Mouse (Mus musculus): ENCODE data around the gene Thnsl2. TPM values are rescaled to one million over a fixed set of nuclear protein-coding genes. Genes with fewer than 3 reads are reported as not detected.

Gene Thnsl2
- 7.4 and 8.3 TPM in 2 replicates for polyA plus RNA-seq (2015; fragmentation: Nextera tagmentation; extraction: Ambion mirVana)

DNA sequence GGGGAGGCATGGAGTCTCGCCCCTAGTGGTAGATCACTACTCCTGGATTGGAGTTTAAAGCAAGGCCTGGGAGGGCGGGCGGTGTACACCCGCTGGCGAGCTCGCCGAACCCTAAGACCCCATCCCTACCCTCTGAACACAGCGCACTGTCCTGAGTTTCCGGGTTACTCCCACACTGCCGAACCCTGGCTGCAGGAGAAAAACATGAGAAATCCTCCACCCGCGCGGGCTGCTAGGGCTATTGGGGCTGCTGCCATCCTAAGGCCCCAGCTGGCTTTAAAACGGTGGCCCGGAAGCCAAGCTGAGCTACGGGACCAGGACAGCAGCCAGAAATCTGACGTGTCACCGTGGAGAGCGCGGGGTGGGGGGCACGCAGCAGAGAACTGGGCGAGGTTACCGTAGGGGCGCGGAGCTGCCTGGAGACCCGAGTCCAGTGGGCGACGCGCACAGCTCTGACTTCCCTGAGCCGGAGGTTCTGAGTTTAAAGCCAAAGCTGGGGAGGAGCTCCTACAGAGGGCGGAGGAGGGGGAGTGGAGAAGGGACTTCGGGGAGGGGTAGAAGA lies at the start of gene Thnsl2:
Gene Thnsl2 (minus strand): TSS at position 546 of the 562 bp plus-strand sequence.
- Histone ChIP-seq H3K4me3 (peak within 1 kb of the TSS; percentile 66), H3K27me3 (no peaks in the 10 kb centered on the region), H3K4me2 (peak within 1 kb of the TSS; percentile 95), H3K9ac (peak within 1 kb of the TSS; percentile 63), H3K4me1 (peaks cover 7% of the 10 kb centered on the region), H3K36me3 (no peaks in the 10 kb centered on the region), H3K9me3 (no peaks in the 10 kb centered on the region), H3K27ac (peak within 1 kb of the TSS; percentile 80)
- peak; percentile 91 for ATAC-seq (ENCODE audit: borderline replicate concordance, extremely low read depth, low FRiP score, low TSS enrichment)
- 0% methylated on average over 32 of the region's 32 CpGs for WGBS

DNA sequence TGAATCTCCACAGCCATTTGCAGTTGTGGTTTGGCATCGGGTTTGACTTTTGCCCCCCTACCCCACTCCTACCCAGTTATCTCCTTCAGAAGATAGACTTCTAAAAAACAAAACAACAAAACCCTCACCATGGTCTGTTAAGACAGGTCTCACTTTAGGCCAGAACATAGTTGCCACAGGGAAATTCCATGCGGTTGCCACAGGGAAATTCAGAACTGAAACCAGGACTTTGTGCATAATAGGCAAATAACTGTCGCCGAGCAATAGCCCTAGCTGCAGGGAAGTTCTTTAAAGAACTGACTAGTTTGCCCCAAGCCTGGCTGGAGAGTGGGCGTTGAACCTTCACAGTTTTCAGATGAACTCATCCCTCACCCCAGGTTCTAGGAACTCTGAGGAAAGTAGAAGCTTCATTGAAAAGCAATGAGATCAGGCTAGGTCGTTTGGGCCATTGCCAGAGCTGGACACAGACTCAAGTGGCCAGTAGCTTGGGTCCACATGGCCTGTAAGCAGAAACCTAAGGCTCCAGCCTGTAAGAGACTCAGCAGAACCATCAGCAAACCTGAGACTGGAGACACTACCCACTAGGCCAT lies 49.0 kb upstream of the Thnsl2 start:
- no peak for ATAC-seq (ENCODE audit: borderline replicate concordance, extremely low read depth, low FRiP score, low TSS enrichment)
- H3K27ac ChIP-seq: no peak overlapping the region
- H3K9ac ChIP-seq: no peak overlapping the region

DNA sequence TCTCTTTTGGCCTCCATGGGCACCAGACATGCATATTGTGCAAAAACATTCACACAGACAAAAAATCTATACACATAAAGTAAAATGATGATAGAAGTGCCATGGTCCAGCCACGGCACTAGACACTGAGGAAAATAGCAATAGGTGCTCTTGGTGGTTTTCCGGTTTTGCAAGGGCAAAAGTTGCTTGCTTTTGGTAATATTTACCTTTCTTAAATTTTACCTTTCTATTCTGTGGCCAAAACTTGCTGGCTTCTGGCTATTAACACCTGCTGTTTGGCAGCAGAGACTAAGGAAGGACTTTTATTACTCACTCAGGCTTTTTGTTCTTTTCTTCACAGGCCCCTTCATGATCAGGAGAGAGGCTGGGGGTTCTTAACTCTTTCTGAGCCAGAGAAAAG lies 46.3 kb upstream of the Thnsl2 start:
- Histone ChIP-seq H3K4me2 (no peak overlapping the region), H3K4me1 (no peaks in the 10 kb centered on the region), H3K9ac (no peak overlapping the region), H3K27me3 (no peaks in the 10 kb centered on the region), H3K36me3 (no peaks in the 10 kb centered on the region), H3K4me3 (no peak overlapping the region), H3K9me3 (no peaks in the 10 kb centered on the region), H3K27ac (no peak overlapping the region)
- no peak for ATAC-seq (ENCODE audit: borderline replicate concordance, extremely low read depth, low FRiP score, low TSS enrichment)
- 77% methylated on average over 2 of the region's 2 CpGs for WGBS

More for the DNA sequence above, 49.0 kb upstream of the Thnsl2 start:
- H3K4me2 ChIP-seq: no peak overlapping the region
- H3K4me3 ChIP-seq: no peak overlapping the region
- 72% methylated on average over 6 of the region's 6 CpGs for WGBS
- H3K27me3 ChIP-seq: no peaks in the 10 kb centered on the region
- no peaks in the 10 kb centered on the region for H3K36me3 ChIP-seq
- no peaks in the 10 kb centered on the region for H3K4me1 ChIP-seq
- no peaks in the 10 kb centered on the region for H3K9me3 ChIP-seq

DNA sequence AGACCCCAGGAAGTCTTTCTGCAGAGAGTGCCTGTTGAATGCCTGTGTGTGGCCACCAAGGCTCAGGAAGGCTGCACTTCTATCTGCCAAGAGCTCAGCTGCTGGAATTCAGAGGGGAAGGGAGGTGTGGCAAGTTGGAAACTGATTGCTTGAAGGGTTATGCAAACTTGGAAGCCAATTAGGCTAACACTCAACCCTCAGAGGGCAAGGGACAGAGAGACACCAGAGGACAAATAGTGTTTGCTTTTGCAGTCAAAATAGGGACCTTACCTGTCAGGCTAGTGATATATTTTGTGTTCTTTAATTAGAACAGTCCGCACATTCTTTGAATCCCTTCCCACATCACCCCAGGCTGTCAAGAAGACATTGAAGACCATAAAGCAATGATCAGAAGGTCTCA lies 45.3 kb upstream of the Thnsl2 start:
- WGBS: 11% methylated on average over 1 of the region's 1 CpGs
- no peak for ATAC-seq (ENCODE audit: borderline replicate concordance, extremely low read depth, low FRiP score, low TSS enrichment)
- Histone ChIP-seq H3K4me1 (no peaks in the 10 kb centered on the region), H3K36me3 (no peaks in the 10 kb centered on the region), H3K4me2 (no peak overlapping the region), H3K4me3 (no peak overlapping the region), H3K27me3 (no peaks in the 10 kb centered on the region), H3K9ac (no peak overlapping the region), H3K9me3 (no peaks in the 10 kb centered on the region), H3K27ac (no peak overlapping the region)

DNA sequence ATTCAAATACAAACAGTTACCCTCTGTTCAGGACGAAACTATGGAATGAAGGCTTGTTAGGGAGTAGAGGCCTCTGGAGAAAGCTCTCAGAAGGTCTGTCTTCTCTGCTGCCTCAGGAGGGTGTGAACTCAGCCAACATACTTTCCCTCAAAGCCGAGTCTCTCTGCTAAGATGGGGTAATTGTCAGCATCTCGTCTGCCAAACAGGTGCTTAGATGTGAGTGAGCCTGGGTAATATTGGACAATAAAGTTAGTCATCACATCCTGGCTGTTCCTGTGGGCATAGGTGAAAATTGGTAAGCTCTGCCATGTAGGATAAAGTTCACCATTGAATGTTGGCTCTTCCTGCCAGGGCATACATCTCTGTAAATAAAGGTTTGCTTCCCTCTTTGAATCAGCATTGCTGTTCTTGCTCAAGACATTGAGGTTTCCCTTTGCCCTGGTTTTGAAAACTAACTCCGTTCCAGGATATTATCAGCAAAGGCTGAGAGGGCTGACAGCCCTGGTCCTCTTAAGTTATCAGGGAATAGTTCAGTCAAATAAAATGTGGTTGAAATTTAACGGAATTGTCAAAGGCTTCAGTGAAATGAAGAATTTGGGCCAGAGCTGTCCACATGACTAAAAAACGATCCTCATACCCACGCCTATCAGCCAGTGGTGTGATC lies 40.8 kb upstream of the Thnsl2 start:
- WGBS: 60% methylated on average over 7 of the region's 7 CpGs
- Histone ChIP-seq H3K27ac (no peak overlapping the region), H3K4me1 (no peaks in the 10 kb centered on the region), H3K9ac (no peak overlapping the region), H3K36me3 (no peaks in the 10 kb centered on the region), H3K9me3 (no peaks in the 10 kb centered on the region), H3K27me3 (no peaks in the 10 kb centered on the region), H3K4me2 (no peak overlapping the region), H3K4me3 (no peak overlapping the region)
- ATAC-seq (ENCODE audit: borderline replicate concordance, extremely low read depth, low FRiP score, low TSS enrichment): no peak

DNA sequence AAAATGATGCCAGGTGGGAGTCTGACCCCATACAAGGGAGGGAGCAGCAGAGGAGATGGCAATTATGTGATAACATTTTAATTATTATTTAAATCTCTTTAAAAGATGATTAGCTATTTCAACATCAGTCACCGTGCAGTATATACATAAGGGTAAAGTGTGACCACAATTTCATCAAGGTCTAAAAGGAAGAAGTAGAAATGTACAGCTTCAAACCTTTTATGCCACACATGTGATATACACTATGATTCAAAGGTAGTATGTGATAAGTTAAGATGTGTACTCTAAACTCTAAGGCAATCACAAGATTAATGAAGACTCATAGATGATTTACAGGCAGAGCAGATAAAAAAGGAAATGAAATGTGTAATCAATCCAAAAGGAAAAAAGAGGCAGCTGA lies 36.4 kb upstream of the Thnsl2 start:
- H3K9me3 ChIP-seq: no peaks in the 10 kb centered on the region
- H3K4me3 ChIP-seq: no peak overlapping the region
- H3K9ac ChIP-seq: no peak overlapping the region
- H3K4me2 ChIP-seq: no peak overlapping the region
- H3K36me3 ChIP-seq: no peaks in the 10 kb centered on the region
- no peak overlapping the region for H3K27ac ChIP-seq
- no peaks in the 10 kb centered on the region for H3K4me1 ChIP-seq
- no peak for ATAC-seq (ENCODE audit: borderline replicate concordance, extremely low read depth, low FRiP score, low TSS enrichment)
- no peaks in the 10 kb centered on the region for H3K27me3 ChIP-seq
- WGBS: 76% methylated on average over 1 of the region's 1 CpGs

DNA sequence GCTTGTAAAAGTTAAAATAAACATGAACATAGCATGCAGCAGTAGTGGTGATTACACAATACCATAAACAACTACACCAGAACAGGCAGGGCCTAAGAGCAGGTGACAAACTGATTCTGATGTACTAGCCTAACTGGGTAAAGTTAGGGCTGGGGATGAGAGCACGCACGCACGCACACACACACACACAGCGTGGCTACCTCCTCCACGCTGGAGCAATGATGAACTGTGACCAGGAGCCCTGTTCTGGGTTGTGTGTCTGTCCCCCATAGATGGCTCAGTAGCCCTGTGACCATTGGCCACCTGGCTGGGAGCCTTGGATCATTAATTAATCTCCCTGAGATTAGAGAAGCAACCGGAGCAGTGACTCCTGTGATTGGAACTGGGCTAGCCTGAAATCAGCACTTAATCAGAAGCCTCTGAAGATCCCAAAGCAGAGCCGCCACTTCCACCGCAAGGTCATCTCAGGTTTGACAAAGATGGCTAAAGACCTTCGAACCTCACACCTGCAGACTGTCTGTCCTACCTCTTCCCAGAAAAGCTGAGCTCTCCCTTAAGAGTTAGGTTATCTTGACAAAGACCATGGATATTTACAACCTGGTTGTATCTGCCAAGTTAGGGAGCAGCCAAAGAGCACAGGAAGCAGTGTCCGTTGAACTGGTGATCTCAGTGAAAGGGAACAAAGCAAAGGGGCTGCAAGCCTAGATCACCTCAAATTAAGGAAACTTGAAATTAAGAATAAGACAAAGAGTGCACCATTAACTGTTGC lies 28.8 kb upstream of the Thnsl2 start:
- ATAC-seq (ENCODE audit: borderline replicate concordance, extremely low read depth, low FRiP score, low TSS enrichment): no peak
- no peak overlapping the region for H3K4me3 ChIP-seq
- no peaks in the 10 kb centered on the region for H3K27me3 ChIP-seq
- no peaks in the 10 kb centered on the region for H3K4me1 ChIP-seq
- H3K4me2 ChIP-seq: no peak overlapping the region
- no peaks in the 10 kb centered on the region for H3K9me3 ChIP-seq
- no peak overlapping the region for H3K27ac ChIP-seq
- 80% methylated on average over 10 of the region's 10 CpGs for WGBS
- no peak overlapping the region for H3K9ac ChIP-seq
- no peaks in the 10 kb centered on the region for H3K36me3 ChIP-seq

DNA sequence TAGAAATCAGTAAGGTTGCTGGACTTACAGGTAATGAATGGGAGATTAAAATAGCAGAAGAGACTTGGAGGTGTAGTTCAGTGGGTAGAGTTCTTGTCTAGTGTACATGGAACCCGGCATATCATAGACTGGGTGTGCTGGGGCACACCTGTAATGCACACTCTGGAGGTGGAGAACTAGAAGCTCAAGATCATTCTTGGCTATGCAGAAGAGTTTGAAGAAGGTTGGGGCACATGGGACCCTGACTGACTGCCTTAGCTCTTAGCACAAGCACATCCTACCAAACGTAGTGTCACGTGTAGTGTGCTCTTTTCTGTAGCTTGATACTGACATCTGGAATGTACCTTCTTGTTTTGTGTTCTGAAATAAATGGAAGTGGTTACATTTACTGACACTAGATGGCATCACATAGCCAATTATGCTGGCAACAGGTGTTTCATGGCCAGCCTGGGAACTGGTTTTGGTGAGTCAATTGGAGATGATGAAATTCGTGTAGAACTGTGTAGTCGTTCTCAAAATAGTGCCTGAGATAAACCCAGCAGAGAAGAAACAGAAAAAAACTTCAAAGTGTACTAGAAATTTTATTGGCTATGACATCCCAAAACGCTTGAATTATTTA lies 22.4 kb upstream of the Thnsl2 start:
- Histone ChIP-seq H3K9me3 (no peaks in the 10 kb centered on the region), H3K4me3 (no peak overlapping the region), H3K9ac (no peak overlapping the region), H3K36me3 (no peaks in the 10 kb centered on the region), H3K27ac (no peak overlapping the region), H3K4me2 (no peak overlapping the region), H3K4me1 (no peaks in the 10 kb centered on the region), H3K27me3 (no peaks in the 10 kb centered on the region)
- WGBS: 32% methylated on average over 6 of the region's 6 CpGs
- ATAC-seq (ENCODE audit: borderline replicate concordance, extremely low read depth, low FRiP score, low TSS enrichment): no peak

DNA sequence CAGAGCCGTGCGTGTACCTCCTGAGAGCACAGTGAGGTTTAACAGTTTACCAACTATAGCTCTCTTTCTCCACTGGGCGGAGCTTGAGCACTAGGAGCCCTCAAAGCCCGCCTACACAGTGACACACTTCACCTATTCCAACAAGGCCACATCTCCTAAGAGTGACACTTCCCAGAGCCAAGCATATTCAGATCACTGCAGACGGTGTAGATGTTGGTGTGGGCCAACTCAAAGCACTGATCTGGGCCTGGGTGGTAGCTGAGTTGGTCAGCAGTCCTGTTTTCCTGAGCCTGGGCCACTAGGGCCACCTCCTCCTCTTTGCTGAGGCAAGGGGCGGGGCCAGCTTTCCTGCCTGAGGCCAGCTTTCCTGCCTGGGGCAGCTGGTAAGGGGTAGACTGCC lies 20.2 kb upstream of the Thnsl2 start:
- Histone ChIP-seq H3K4me3 (no peak overlapping the region), H3K36me3 (no peaks in the 10 kb centered on the region), H3K9ac (no peak overlapping the region), H3K27me3 (no peaks in the 10 kb centered on the region), H3K9me3 (no peaks in the 10 kb centered on the region), H3K27ac (no peak overlapping the region), H3K4me1 (no peaks in the 10 kb centered on the region), H3K4me2 (no peak overlapping the region)
- peak; percentile 27; the same call in 1 of the 2 replicates for ATAC-seq (ENCODE audit: borderline replicate concordance, extremely low read depth, low FRiP score, low TSS enrichment)
- 28% methylated on average over 6 of the region's 6 CpGs for WGBS

DNA sequence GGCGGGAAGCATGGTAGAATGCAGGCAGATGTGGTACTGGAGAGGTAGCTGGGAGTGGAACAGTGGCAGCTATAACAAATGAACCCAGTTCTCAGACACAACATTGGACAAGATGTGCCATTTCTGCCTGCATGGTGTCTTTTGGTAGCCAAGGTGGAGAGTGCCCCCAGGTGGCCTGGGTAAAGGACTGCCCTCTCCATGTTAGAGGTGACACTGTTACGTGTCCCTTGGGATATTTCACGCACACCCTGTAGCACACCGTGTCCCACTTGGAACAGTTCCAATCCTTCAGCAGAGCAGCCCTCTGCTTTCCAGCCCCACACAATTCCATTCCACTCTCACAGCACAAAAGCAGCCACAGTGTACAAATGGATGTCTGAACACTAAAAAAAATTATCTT lies 18.0 kb upstream of the Thnsl2 start:
- Histone ChIP-seq H3K36me3 (no peaks in the 10 kb centered on the region), H3K4me3 (no peak overlapping the region), H3K9ac (no peak overlapping the region), H3K4me2 (no peak overlapping the region), H3K9me3 (no peaks in the 10 kb centered on the region), H3K27me3 (no peaks in the 10 kb centered on the region), H3K4me1 (no peaks in the 10 kb centered on the region), H3K27ac (no peak overlapping the region)
- ATAC-seq (ENCODE audit: borderline replicate concordance, extremely low read depth, low FRiP score, low TSS enrichment): no peak
- WGBS: 50% methylated on average over 4 of the region's 4 CpGs

DNA sequence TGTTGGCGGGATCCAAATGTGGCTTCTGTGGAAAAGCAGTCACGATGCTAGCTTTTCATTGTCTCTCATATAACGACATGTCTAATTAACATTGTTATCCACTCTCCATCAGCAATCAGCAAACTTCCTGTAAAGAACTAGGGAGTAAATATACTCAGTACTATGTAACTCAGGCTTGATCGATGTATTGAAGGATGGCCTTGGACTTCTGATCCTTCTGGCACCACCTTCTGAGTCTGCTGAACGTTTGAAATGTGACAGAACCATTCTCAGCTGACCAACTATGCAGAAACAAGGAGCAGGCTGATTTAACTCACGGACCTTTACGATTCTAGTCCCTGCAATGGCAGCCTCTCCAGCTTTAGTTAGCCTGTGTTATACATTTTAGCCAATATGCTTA lies 17.1 kb upstream of the Thnsl2 start:
- H3K9me3 ChIP-seq: no peaks in the 10 kb centered on the region
- no peaks in the 10 kb centered on the region for H3K4me1 ChIP-seq
- no peak overlapping the region for H3K27ac ChIP-seq
- no peaks in the 10 kb centered on the region for H3K36me3 ChIP-seq
- WGBS: 69% methylated on average over 7 of the region's 7 CpGs
- H3K4me3 ChIP-seq: no peak overlapping the region
- no peak for ATAC-seq (ENCODE audit: borderline replicate concordance, extremely low read depth, low FRiP score, low TSS enrichment)
- no peak overlapping the region for H3K9ac ChIP-seq
- no peak overlapping the region for H3K4me2 ChIP-seq
- no peaks in the 10 kb centered on the region for H3K27me3 ChIP-seq

All from lung, embryonic 15.5 days (tissue).